11 mouse cellular contexts compared by ENCODE assay signal in the genomic region with DNA sequence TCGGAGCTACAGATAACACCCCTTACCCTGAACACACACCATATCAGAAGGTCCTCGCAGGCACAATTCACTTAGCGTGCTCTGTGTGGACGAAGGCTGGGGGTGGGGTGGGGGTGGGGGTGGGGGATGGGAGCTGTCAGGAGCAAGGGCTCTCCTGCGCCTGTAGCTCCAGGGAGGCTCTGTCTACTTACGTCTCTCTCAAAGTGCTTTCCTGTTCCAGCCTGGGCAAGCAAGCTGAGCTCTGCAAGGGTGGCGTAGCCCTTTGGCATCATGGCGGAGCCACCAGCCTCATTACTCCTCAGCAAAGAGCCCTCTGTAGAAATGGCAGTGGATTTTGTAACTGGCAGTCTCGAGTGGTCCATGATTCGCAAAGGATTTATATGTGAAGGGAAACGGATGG.
DNase-seq lines count a peak whose midpoint lies in the region; ATAC-seq lines count a peak whose summit lies in the region.
"Had no signal": no experiment of that assay in that cellular context is flagged by ENCODE, and none has a peak within 500 bp of the region (broad histone marks: within the 10 kb centered on the region; RNA-seq: fewer than 3 reads in every experiment).

No protein-coding gene starts in this region.

- no peaks in the 10 kb centered on the region for H3K9me3 ChIP-seq in heart, embryonic 15.5 days (replicated peaks)
- H3K9me3 ChIP-seq in embryonic facial prominence, embryonic 13.5 days: no peaks in the 10 kb centered on the region
- no peaks in the 10 kb centered on the region for H3K9me3 ChIP-seq in hindbrain, embryonic 15.5 days
- H3K9me3 ChIP-seq in midbrain, embryonic 12.5 days: no peaks in the 10 kb centered on the region

- intact Hi-C loops in heart, postnatal 10 days (cut with DNase I): no loop called here

- no peak; the same call in 1 of the 2 replicates for ATAC-seq in heart, embryonic 15.5 days (replicated peaks; ENCODE audit: insufficient number of reproducible peaks, insufficient read depth, low FRiP score, low read depth)
- peak; percentile 40; the same call in 1 of the 2 replicates for ATAC-seq in embryonic facial prominence, embryonic 13.5 days (ENCODE audit: insufficient number of reproducible peaks, insufficient read depth, low FRiP score, low TSS enrichment, low read depth)
- ATAC-seq in hindbrain, embryonic 15.5 days (ENCODE audit: low FRiP score, low read depth): no peak
- ATAC-seq in midbrain, embryonic 12.5 days (ENCODE audit: low FRiP score, low read depth): no peak
- ATAC-seq: activated CD4-positive, CD25-positive, alpha-beta regulatory T cell, adult 4 months had no signal

- 39% methylated on average over 11 of the region's 11 CpGs for WGBS in heart, embryonic 15.5 days
- WGBS in embryonic facial prominence, embryonic 13.5 days: 17% methylated on average over 11 of the region's 11 CpGs
- 48% methylated on average over 11 of the region's 11 CpGs for WGBS in hindbrain, embryonic 15.5 days
- WGBS in midbrain, embryonic 12.5 days: 55% methylated on average over 11 of the region's 11 CpGs

- no peaks in the 10 kb centered on the region for H3K27me3 ChIP-seq in heart, embryonic 15.5 days
- no peaks in the 10 kb centered on the region; the same call in 1 of the 2 replicates for H3K27me3 ChIP-seq in embryonic facial prominence, embryonic 13.5 days
- H3K27me3 ChIP-seq in hindbrain, embryonic 15.5 days: no peaks in the 10 kb centered on the region
- H3K27me3 ChIP-seq in midbrain, embryonic 12.5 days: no peaks in the 10 kb centered on the region

- no peak overlapping the region for H3K9ac ChIP-seq in heart, embryonic 15.5 days
- peak overlapping the region; percentile 51 for H3K9ac ChIP-seq in embryonic facial prominence, embryonic 13.5 days
- no peak overlapping the region for H3K9ac ChIP-seq in hindbrain, embryonic 15.5 days
- H3K9ac ChIP-seq in midbrain, embryonic 12.5 days (replicated peaks): no peak overlapping the region

- no peaks in the 10 kb centered on the region for H3K36me3 ChIP-seq in heart, embryonic 15.5 days
- H3K36me3 ChIP-seq in embryonic facial prominence, embryonic 13.5 days: no peaks in the 10 kb centered on the region
- H3K36me3 ChIP-seq in hindbrain, embryonic 15.5 days: no peaks in the 10 kb centered on the region
- no peaks in the 10 kb centered on the region for H3K36me3 ChIP-seq in midbrain, embryonic 12.5 days

- H3K4me2 ChIP-seq in heart, embryonic 15.5 days: peak overlapping the region; percentile 32
- peak overlapping the region; percentile 53 for H3K4me2 ChIP-seq in embryonic facial prominence, embryonic 13.5 days
- 0 out of 2 replicates have a peak overlapping the region, but pooled peaks have one; percentile 23 for H3K4me2 ChIP-seq in hindbrain, embryonic 15.5 days
- H3K4me2 ChIP-seq in midbrain, embryonic 12.5 days (replicated peaks): no peak overlapping the region; the same call in 1 of the 2 replicates
- H3K4me2 ChIP-seq: liver, embryonic 11.5 days had no signal

- peaks cover 15% of the 10 kb centered on the region for H3K4me1 ChIP-seq in heart, embryonic 15.5 days (replicated peaks)
- peaks cover 66% of the 10 kb centered on the region for H3K4me1 ChIP-seq in embryonic facial prominence, embryonic 13.5 days
- H3K4me1 ChIP-seq in hindbrain, embryonic 15.5 days (replicated peaks): peaks cover 23% of the 10 kb centered on the region
- H3K4me1 ChIP-seq in midbrain, embryonic 12.5 days: peaks cover 23% of the 10 kb centered on the region

- DNase-seq in heart, postnatal 10 days: no peak
- DNase-seq in cerebellum, postnatal 10 days: no peak
- no peak for DNase-seq in urinary bladder, postnatal 10 days (ENCODE audit: low spot score)
- no peak for DNase-seq in urinary bladder, postnatal 25 days (ENCODE audit: low spot score)
- DNase-seq: kidney, postnatal 36 days had no signal

- H3K4me3 ChIP-seq in heart, embryonic 15.5 days: no peak overlapping the region
- H3K4me3 ChIP-seq in embryonic facial prominence, embryonic 13.5 days: peak overlapping the region; percentile 24
- H3K4me3 ChIP-seq in hindbrain, embryonic 15.5 days: no peak overlapping the region
- H3K4me3 ChIP-seq in midbrain, embryonic 12.5 days: no peak overlapping the region

- no peak overlapping the region for H3K27ac ChIP-seq in heart, embryonic 15.5 days
- H3K27ac ChIP-seq in embryonic facial prominence, embryonic 13.5 days: peak overlapping the region; percentile 88
- no peak overlapping the region; the same call in 1 of the 2 replicates for H3K27ac ChIP-seq in hindbrain, embryonic 15.5 days (replicated peaks)
- peak overlapping the region; percentile 55 for H3K27ac ChIP-seq in midbrain, embryonic 12.5 days (replicated peaks)

Comparison
In these comparisons a context has a peak if more than half of its experiments do, and no peak if none do; other contexts are left out.
1. H3K27ac ChIP-seq: peak in embryonic facial prominence, embryonic 13.5 days (single experiment) and midbrain, embryonic 12.5 days (single experiment); none in heart, embryonic 15.5 days (single experiment) and hindbrain, embryonic 15.5 days (single experiment).